Mouse (Mus musculus) embryo, embryonic 11 days (tissue): Measurements from ENCODE around the gene Gm10645.

ENCODE experiments used
- DNase-seq: peaks from one replicate; pipeline ENCODE4 v3.0.0-alpha.2; 2015

The Gm10645 gene

GRCm38 (mm10) chr8:83167932-83168331 lies 2.0 kb upstream of the Gm10645 start:
- DNase-seq = no peak

DNA sequence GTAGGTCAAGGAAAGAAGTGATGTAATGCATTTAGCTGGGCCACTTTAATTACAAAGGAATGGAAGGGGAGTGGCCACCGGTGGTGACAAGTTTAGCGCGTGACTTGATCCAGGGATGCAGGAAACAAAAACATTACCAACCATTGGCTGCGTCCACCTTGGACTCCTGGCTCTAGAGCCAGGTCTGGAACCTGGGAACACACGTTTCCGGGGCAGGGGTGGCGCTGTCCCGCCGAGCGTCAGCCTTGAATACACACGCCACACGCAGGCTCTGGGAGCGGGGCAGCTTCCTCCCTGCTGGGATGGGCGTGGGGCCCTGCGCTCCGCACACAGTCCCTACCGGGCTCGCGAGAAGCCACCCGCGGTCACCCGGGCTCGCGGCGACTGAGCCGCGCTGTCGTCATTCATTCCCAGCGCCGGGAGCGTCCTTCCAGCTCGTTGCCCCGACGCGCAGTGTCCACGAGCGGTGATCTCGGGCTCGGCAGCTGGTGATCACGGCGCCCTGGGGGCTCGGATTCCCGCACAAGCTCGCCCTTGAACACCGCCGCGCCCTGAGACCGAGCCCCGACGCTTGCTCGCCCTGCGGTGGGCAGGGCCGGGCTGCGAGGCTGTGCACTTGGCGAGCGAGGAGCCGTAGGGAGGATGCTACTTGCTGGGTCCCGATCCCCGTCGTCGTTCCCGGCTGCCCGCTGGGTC lies 587 bp downstream of the Gm10645 start, which contains the start of gene Tbc1d9:
Tbc1d9 (plus strand) TSS at position 118 of the 696 bp plus-strand sequence.
- peak; percentile 83 for DNase-seq

- no peak for DNase-seq
Measured at GRCm38 (mm10) chr8:83160613-83161012, 5.4 kb downstream of the Gm10645 start.

DNA sequence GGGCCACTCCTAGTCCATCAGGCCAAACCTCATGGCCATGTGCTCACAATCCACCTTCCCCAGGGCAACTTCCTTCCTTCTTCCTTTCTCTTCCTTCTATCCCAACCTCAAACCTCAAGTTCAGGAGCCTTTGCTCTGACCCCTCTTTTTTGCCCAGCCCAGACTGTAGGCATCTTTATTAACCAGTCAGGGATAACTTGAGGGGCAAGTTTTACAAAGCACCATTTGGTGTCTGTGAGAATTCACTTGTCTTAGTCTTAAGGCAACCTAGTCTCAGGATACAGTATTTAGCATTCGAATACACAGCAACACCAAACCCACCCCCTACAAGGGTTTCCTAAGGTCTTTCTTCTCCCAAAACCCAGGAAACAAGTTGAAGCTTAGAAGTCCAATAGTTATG lies 6.4 kb downstream of the Gm10645 start:
- DNase-seq = no peak

DNA sequence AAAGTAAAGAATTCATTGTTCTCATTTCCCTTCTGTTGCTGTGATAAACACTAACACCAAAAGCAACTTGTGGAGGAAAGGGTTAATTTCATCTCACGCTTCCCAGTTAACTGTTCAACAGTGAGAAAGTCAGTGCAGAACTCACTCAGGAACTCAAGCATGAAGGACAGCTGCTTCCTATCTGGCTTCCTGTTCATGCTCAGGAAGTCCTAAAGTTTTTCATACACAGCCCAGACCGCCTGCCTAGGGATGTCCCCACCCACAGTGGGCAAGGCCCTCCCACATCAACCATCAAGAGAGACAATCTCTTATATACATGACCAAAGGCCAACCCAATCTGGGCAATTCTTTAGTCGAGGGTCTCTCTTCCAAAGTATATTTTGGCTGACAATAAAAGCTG lies 7.0 kb downstream of the Gm10645 start:
- DNase-seq = no peak

- no peak for DNase-seq
Measured at GRCm38 (mm10) chr8:83155110-83155509, 10.9 kb downstream of the Gm10645 start.

- DNase-seq = no peak
Measured at GRCm38 (mm10) chr8:83152470-83152869, 13.5 kb downstream of the Gm10645 start.

GRCm38 (mm10) chr8:83152055-83152454 lies 13.9 kb downstream of the Gm10645 start:
- DNase-seq = no peak

- DNase-seq = no peak
Measured at GRCm38 (mm10) chr8:83149124-83149523, 16.8 kb downstream of the Gm10645 start.

- no peak for DNase-seq
Measured at GRCm38 (mm10) chr8:83145421-83145820, 20.5 kb downstream of the Gm10645 start.

- DNase-seq = no peak
Measured at GRCm38 (mm10) chr8:83144601-83145000, 21.4 kb downstream of the Gm10645 start.

- no peak for DNase-seq
Measured at GRCm38 (mm10) chr8:83141358-83141757, 24.6 kb downstream of the Gm10645 start.

GRCm38 (mm10) chr8:83140701-83141111 lies 25.3 kb downstream of the Gm10645 start:
- DNase-seq = no peak

- no peak for DNase-seq
Measured at GRCm38 (mm10) chr8:83140068-83140467, 25.9 kb downstream of the Gm10645 start.

- no peak for DNase-seq
Measured at GRCm38 (mm10) chr8:83135086-83135485, 30.9 kb downstream of the Gm10645 start.
